Mouse (Mus musculus) cerebellum, postnatal 36 days (tissue): ENCODE measurements around the gene Ap5s1.

Source experiments
- DNase-seq, 2 experiments: peaks; one replicate each; pipeline ENCODE4 v3.0.0; 2021 to 2022; ENCODE audit warnings: mixed read lengths in 2 of 2

Ap5s1 gene

DNA sequence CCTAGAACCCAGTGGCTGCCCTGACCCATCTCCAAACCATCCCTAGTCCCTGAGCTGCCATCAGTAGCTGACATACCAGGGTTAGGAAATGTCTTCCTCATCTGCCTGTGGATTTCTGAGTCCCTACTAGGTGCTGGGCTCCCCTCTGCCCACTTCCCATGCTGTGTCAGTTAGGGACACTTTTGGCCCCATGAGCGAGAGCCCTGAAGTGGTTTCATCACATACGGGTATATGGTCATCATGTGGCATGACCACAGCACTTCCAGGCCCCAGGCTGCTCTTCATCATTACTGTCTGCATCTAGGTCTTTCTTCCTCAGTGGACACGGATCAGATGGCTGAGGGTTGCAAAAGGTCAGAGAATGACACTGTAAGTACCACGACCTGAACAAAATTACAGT lies at the start of gene Ap5s1:
Gene Ap5s1, plus strand, starts transcription at position 301 of the 400 bp plus-strand sequence.
- no peak for DNase-seq

- no peak for DNase-seq
Measured at GRCm38 (mm10) chr2:131159491-131159910, 47.4 kb upstream of the Ap5s1 start.

GRCm38 (mm10) chr2:131159938-131160581 lies 46.8 kb upstream of the Ap5s1 start, which contains the start of gene 1700037H04Rik:
1700037H04Rik (minus strand) TSS chr2:131160081.
- peak; percentile 96 for DNase-seq

- DNase-seq: no peak
Measured at GRCm38 (mm10) chr2:131160671-131161111, 46.2 kb upstream of the Ap5s1 start.

DNA sequence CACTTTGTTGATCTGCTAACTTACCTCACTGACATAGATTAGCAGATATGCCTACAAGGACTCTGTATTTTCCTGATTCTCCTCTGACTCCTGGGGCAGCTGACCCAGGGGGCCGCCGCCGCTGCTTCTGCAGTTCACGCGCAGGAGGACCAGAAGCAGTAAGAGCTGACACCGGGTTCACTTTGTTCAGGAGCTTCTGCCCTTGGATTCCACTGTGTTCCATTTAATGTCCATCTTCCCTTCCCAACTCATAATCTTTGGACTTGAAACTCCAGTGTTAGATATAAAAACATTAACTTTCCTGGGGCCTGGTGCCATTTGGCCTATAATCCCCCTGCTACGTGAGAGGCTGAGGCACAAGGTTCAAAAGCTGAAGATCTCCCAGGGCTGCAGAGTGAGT lies 43.0 kb upstream of the Ap5s1 start:
- DNase-seq: no peak

DNA sequence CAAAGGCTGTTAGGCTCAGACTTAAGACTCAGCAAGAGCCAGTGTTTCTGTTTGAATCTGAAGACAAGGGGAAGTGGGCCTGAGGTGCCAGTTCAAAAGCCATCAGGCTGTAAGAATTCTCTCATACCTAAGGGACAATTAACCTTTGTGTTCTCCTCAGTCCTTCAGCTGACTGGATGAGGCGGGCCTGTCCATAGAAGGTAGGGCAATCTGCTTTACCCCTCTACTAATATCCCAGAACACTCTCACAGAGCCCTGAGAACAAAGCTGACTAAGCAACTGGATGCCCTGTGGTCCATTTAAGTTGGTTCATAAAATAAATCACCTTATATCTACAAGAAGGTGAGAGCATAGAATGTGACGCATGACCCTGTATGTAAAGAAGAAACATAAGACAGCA lies 40.7 kb upstream of the Ap5s1 start:
- DNase-seq: no peak

DNA sequence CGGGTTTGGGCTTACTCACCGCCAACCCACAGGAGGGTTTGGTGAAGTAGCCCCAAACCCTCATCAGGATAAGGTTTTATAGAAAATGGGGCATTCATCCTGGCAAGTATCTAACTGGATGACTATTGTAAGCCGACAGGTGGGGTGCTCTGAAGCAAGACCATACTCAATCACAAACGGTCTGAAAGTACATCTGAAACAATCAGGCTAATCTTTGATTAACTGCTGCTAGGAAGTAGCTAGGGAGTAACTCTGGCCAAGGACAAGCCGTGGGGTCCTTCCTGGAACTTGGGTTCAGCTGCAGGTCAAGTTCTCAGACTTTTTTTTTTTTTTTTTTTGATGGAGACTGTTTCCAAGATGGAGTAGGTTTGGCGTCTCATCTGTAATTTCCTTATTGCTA lies 38.9 kb upstream of the Ap5s1 start:
- DNase-seq: no peak

DNA sequence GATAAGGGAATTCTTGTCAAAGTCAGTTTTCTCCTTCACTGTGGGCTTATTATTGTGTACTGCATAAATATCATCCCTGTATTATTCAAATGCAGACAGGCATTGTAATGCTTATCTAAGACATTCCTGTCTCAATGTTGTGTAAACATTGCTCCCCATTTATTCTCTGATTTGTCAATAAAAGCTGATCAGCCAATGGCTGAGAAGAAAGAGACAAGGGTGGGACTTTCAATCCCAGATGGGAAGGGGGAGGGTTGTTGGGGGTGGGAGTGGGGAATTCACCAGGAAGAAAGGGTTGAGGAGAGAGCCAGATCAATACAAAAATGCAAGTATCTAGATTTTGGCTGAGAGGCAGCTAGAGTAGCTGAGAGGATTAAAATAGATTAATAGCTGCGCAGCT lies 38.0 kb upstream of the Ap5s1 start:
- no peak for DNase-seq

DNA sequence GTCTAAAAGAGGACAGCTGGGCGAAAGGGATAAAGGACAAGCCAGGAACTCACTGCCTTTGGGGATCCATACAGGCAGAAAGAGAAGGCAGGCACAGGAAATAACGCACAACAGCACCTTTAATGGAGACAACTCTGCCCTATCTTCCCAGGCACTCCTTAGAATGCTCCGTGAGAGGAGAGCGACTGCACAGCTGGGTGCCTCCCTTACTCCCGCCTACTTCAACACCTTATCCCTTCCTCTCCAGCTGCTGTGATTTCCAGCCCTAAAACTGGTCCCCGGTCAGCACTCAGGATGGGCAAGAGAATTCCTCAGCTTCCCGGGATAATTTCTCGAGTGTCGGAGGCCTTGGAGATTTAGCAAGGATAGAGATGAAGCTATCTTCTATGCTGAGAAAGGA lies 35.9 kb upstream of the Ap5s1 start:
- DNase-seq: no peak

GRCm38 (mm10) chr2:131171401-131172104 lies 35.3 kb upstream of the Ap5s1 start:
- peak; percentile 46 to 60 for DNase-seq

- no peak for DNase-seq
Measured at GRCm38 (mm10) chr2:131172322-131172721, 34.6 kb upstream of the Ap5s1 start.

DNA sequence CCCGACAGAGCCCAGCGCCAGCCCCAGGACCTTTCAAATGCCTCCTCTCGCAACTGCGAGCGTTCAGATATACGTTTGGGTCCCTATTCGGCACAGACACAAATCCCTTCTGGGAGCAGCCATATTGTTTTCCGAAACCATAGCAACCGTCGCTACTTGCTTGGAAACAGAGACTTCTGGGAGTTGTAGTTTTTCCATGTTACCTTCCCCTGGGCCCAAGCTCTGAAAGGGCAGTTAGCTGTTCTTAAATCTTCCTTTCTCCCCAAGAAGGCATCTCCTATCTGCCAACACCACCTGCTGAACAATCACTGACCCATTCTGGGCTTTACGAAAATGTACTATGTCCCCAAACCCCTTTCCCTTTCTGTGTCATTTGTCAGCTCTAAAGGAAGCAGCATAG lies 32.2 kb upstream of the Ap5s1 start:
- peak; percentile 42 to 59 for DNase-seq

DNA sequence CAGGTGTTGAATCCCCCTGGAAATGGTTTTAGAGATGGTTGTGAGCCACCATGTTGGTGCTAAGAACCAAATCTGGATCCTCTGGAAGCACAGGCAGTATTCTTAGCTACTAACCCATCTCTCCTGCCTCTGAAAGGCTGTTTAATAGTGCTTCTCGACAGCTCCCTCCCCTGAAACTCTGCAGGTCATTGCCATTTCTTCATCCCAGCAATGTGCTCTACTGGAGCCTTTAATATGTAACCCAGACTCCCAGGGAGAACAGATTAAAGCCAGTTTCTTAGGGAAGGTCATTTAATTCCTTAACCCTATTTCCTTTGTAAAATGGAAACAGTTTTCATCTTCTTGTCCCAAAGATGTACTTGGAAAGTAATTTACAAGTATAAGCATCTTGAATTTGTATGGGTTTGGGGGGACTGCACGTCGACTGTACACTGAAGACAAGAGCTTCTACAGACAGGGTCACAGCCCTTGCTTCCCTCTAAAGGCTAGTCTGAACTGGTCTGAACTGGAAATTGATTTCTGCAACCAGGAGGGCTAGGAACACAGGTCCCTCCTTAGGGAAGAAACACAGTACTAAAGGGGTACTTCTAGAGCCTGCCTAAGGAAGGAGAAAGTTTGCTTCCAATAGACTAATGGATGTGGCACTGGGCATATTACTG lies 31.5 kb upstream of the Ap5s1 start:
- DNase-seq: no peak

DNA sequence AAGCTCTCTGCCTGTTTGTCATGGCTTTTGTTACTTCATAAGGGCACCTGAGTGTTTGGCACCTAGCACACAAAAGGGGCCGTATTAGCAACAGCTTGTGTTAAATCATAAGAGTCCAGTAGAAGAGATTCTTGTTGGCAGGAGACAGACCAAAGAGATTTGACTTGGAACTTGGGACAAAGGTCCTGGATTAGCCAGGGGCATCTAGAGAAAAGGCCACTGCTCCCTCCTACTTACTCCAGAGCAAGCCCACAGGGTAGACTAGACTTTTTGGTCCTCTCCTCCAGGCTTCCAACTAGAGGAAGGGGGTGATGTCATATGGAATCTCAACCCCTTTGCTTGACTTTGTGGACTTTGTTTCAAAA lies 31.0 kb upstream of the Ap5s1 start:
- no peak for DNase-seq

- DNase-seq: no peak
Measured at GRCm38 (mm10) chr2:131176491-131176890, 30.4 kb upstream of the Ap5s1 start.

DNA sequence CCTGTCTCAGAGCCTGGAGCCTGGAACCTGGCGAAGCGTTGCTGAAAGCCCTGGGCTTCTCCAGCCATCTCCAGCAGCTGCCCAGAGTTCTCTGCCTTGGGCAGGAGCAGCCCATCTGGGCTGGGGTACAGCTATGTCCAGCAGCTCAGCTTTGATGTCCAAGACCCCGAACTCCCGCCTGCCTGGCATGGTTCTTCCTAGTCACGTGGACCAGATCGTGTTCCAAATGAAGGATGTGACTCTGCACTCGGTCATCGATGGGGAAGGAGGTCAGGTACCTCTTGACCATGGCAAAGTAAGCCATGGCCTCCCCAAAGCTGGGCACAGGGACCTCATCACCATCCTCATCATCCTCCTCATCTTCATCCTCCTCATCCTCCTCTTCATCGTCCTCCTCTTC lies 28.9 kb upstream of the Ap5s1 start:
- no peak for DNase-seq

DNA sequence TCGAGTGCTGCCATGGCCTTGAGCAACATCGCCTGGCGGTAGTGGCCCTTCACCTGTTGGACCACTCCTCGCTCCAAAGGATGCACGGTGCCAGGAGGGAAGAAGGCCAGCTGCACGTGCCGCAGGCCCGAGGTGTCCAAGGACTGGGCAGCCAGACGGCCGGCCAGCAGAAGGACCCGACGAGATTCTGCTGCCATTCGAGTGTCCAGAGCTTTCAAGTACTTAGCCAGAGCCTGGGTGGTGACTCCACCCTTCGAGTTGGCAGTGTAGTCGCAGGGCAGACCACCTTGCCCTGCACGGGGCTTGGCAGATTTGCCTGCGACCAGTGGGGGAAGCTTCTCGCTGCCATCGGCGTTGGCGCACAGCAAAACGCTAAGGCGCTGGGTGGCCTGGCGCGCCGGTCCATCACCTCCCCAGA lies 28.0 kb upstream of the Ap5s1 start:
- DNase-seq: peak in 1 of 2 experiments; percentile 31

- DNase-seq: peak; percentile 66 to 68
Measured at GRCm38 (mm10) chr2:131179246-131179886, 27.5 kb upstream of the Ap5s1 start.

GRCm38 (mm10) chr2:131179990-131180587 lies 26.8 kb upstream of the Ap5s1 start, which contains the start of gene Cenpb:
Cenpb (minus strand) TSS chr2:131180067.
- peak; percentile 84 to 91 for DNase-seq

DNA sequence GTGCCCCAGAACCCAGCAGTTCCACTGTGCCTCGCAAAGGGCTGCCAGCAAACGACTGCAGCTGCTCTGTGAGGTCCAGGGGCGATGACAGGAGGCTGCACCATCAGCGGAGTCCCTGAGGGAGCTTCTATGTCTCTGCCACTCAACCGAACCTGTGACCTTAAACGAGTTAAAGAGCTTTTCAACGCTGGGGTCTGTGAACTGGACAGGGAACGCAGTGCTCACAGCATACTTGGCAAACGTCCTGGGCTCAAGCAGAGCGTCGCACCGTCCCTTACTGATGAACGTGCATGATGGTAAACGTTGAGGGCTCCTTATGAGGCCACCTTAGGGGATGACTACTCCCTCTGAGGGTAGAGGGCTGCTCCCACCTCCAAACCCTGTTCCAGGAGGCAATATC lies 20.5 kb upstream of the Ap5s1 start:
- peak in 1 of 2 experiments; percentile 17 for DNase-seq

DNA sequence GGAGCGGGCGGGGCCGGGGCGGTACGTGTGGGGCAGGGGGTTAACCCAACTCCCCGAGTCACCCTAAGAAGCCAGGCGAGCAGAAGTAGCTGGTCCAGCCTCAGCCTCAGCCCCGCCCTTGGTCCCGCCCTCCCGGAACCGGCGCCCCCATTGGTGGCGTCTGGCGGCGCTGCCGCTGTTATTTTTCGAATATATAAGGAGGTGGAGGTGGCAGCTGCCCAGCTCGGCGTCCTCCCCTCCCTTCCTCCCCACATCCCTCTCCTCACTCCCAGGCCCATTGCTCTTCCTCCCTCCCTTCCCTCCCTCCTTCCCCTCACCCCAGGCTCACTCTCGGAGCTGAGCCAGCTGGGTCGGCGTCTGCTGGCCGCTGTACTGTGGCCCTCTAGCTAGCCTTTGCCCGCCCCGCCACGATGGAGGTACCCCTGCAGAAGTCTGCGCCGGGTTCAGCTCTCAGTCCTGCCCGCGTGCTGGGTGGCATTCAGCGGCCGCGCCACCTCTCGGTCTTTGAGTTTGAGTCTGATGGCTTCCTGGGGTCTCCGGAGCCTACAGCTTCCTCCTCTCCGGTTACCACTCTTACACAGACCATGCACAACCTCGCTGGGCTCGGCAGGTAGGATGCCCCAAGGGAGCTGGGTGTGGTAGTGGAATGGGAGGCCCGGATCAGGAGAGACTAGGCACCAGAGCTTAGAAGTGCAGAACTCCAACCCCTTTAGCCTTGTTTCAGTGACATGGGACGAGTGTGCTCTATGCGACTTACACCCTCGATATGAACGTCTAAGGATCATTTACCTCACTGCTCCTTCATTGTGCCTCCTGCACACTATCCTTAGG lies 19.9 kb upstream of the Ap5s1 start, which contains the start of the genes Cdc25b and Spef1:
Gene Cdc25b, plus strand, starts transcription at position 179 of the 831 bp plus-strand sequence.
Gene Spef1, minus strand, starts transcription at position 512 of the 831 bp plus-strand sequence.
- peak; percentile 76 to 85 for DNase-seq

GRCm38 (mm10) chr2:131187602-131187922 lies 19.3 kb upstream of the Ap5s1 start:
- DNase-seq: no peak
